ENCODE assay signal across 22 mouse cellular contexts in the genomic region with DNA sequence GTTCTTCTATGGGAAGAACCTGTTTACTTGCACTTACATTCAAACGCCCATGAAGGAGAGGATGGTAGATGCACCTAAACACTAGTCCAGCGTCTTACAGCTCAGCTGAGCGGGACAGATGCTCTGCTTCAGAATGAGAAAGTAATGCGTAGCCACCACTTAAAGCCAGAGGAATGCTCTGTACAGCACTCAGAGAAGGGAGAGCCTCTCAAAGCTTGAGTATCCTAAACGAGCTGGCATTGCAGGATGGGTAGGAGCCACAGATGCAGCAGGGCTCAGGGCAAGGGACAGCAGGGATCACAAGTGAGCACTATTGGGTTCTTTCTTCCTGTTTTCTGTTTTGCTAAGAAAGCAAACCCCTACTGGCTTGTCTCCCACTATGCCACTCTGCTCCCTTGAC. TPM values are rescaled to one million over a fixed set of nuclear protein-coding genes. Genes with fewer than 3 reads are reported as not detected.
DNase-seq lines count a peak whose midpoint lies in the region; ATAC-seq and TF ChIP-seq lines count a peak whose summit lies in the region.
"Had no signal": no experiment of that assay in that cellular context is flagged by ENCODE, and none has a peak within 500 bp of the region (broad histone marks: within the 10 kb centered on the region; RNA-seq: fewer than 3 reads in every experiment).

No protein-coding gene starts in this region.

- H3K36me3 ChIP-seq in lung, embryonic 15.5 days, result peaks cover 48% of the 10 kb centered on the region
- H3K36me3 ChIP-seq in lung, postnatal 0 days (ENCODE audit: insufficient read depth, low read length), result peaks cover 24% of the 10 kb centered on the region

- H3K4me2 ChIP-seq in lung, embryonic 15.5 days, result no peak overlapping the region
- no peak overlapping the region for H3K4me2 ChIP-seq in lung, postnatal 0 days (replicated peaks; ENCODE audit: low read depth, low read length)
- H3K4me2 ChIP-seq: embryonic facial prominence, embryonic 13.5 days; embryonic facial prominence, embryonic 15.5 days; forebrain, embryonic 12.5 days had no signal

- 0 out of 2 replicates have a peak, but pooled peaks have one; percentile 3 for ATAC-seq in lung, embryonic 15.5 days (ENCODE audit: borderline replicate concordance, extremely low read depth, low FRiP score, low TSS enrichment)
- ATAC-seq in lung, postnatal 0 days, result peak; percentile 80
- ATAC-seq: forebrain, embryonic 14.5 days; forebrain, embryonic 16.5 days had no signal

- 77% methylated on average over 5 of the region's 5 CpGs for WGBS in lung, embryonic 15.5 days
- 72% methylated on average over 5 of the region's 5 CpGs for WGBS in lung, postnatal 0 days

- H3K9ac ChIP-seq in lung, embryonic 15.5 days, result no peak overlapping the region
- H3K9ac ChIP-seq in lung, postnatal 0 days (replicated peaks; ENCODE audit: low read depth), result no peak overlapping the region
- H3K9ac ChIP-seq: embryonic facial prominence, embryonic 13.5 days; embryonic facial prominence, embryonic 15.5 days; forebrain, embryonic 12.5 days had no signal

- H3K27ac ChIP-seq in lung, embryonic 15.5 days, result no peak overlapping the region
- H3K27ac ChIP-seq in lung, postnatal 0 days (ENCODE audit: low read length), result no peak overlapping the region
- H3K27ac ChIP-seq: embryonic facial prominence, embryonic 13.5 days; embryonic facial prominence, embryonic 15.5 days; forebrain, embryonic 10.5 days; forebrain, embryonic 12.5 days had no signal

- H3K4me1 ChIP-seq in lung, embryonic 15.5 days, result no peaks in the 10 kb centered on the region
- no peaks in the 10 kb centered on the region for H3K4me1 ChIP-seq in lung, postnatal 0 days (ENCODE audit: insufficient read depth, low read depth, low read length)
- H3K4me1 ChIP-seq: embryonic facial prominence, embryonic 13.5 days; embryonic facial prominence, embryonic 15.5 days; forebrain, embryonic 10.5 days; forebrain, embryonic 12.5 days had no signal

- no peaks in the 10 kb centered on the region for H3K9me3 ChIP-seq in lung, embryonic 15.5 days
- no peaks in the 10 kb centered on the region for H3K9me3 ChIP-seq in lung, postnatal 0 days (ENCODE audit: low read length)
- H3K9me3 ChIP-seq: embryonic facial prominence, embryonic 13.5 days; embryonic facial prominence, embryonic 15.5 days; forebrain, embryonic 10.5 days; forebrain, embryonic 12.5 days had no signal

- H3K27me3 ChIP-seq in lung, embryonic 15.5 days, result no peaks in the 10 kb centered on the region
- no peaks in the 10 kb centered on the region for H3K27me3 ChIP-seq in lung, postnatal 0 days (replicated peaks; ENCODE audit: insufficient read depth, low read length)
- H3K27me3 ChIP-seq: embryonic facial prominence, embryonic 13.5 days; embryonic facial prominence, embryonic 15.5 days; forebrain, embryonic 12.5 days had no signal

- H3K4me3 ChIP-seq in lung, embryonic 15.5 days, result no peak overlapping the region
- H3K4me3 ChIP-seq in lung, postnatal 0 days (ENCODE audit: low read depth, low read length), result no peak overlapping the region
- H3K4me3 ChIP-seq: embryonic facial prominence, embryonic 13.5 days; embryonic facial prominence, embryonic 15.5 days; erythroblast, embryonic 14.5 days; forebrain, embryonic 10.5 days; forebrain, embryonic 12.5 days had no signal

- peak; percentile 21 to 35 for DNase-seq in lung, adult 18-20 months
- DNase-seq in lung, postnatal 14 days, result no peak
- DNase-seq in lung, postnatal 0 days (ENCODE audit: low spot score), result peak; percentile 64
- peak; percentile 56 for DNase-seq in lung, postnatal 36 days
- DNase-seq in kidney, adult 18-20 months, result no peak
- no peak for DNase-seq in right cerebral cortex, adult 2 months (ENCODE audit: low spot score in 2 of 2)
- DNase-seq: adrenal gland, adult 2 months; adrenal gland, postnatal 10 days; adrenal gland, postnatal 25 days; cerebellum, adult 11-12 months; cerebellum, adult 8-10 months; cerebellum, adult 9-11 months; cerebellum, postnatal 36 days; embryo, embryonic 11 days had no signal

- 0 out of 2 replicates have a peak, but pooled peaks have one; percentile 30 for TF ChIP-seq EP300 in lung, postnatal 0 days (IDR thresholded peaks at IDR 0.05)

- TF ChIP-seq CTCF in lung, postnatal 0 days (IDR thresholded peaks at IDR 0.05), result no peak

RNA-seq across cellular contexts. Expression of gene Ugp2, which starts 43.5 kb away (rescaled TPM):
- polyA plus RNA-seq in lung, embryonic 15.5 days (2015; fragmentation: Nextera tagmentation; extraction: Ambion mirVana), result 89.5 and 95.1 TPM in 2 replicates
- polyA plus RNA-seq in lung, postnatal 0 days (2015; fragmentation: Nextera tagmentation; extraction: Ambion mirVana), result 76.4 and 92.6 TPM in 2 replicates

Comparison
In these comparisons a context has a peak if more than half of its experiments do, and no peak if none do; other contexts are left out.
1. DNase-seq: peak in lung, adult 18-20 months (2 of 2), lung, postnatal 0 days (single experiment) and lung, postnatal 36 days (single experiment); none in lung, postnatal 14 days (single experiment), kidney, adult 18-20 months (single experiment) and right cerebral cortex, adult 2 months (0 of 2).